Mouse (Mus musculus): ENCODE measurements around the gene Cmss1.

The Cmss1 gene

DNA sequence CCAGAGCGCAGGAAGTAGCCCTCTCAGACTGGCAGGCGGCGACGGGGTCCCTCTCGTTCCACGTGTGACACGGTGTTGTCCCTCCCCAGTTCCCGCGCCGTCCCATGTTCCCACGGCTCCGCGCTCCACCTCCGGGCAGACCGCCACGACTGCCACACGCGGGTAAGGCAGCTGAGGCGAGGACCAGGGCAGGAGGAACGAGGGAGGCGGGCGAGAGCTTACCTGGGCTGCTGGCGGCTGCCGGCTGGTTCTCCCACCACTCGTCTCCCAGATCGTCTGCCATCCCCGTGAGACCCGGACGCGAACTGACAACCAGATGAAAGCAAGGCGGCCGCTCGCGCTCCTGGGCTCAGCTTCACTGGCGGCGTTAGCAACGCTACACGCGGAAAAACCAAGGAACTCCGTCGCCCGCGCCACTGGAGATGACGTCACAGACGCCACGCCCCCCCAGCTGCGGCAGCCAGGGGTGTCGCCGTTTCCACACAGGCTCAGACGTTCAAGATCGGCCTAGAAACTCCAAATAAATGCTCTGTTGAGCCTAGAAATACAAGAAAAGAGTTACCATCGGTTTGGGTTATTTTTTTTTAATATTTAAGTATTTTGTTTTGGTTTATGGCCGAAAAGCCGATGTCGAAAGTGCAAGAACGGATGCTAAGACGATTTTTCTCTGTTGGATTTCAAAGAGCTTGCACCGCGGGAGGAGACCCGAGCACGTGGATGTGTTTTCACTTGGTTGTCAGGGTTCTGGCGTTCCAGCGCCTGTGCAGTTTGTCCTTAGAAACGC, at the start of gene Cmss1:
Gene Cmss1, minus strand, starts transcription at position 421 of the 784 bp plus-strand sequence.
- peak; percentile 86 to 88 for DNase-seq

DNA sequence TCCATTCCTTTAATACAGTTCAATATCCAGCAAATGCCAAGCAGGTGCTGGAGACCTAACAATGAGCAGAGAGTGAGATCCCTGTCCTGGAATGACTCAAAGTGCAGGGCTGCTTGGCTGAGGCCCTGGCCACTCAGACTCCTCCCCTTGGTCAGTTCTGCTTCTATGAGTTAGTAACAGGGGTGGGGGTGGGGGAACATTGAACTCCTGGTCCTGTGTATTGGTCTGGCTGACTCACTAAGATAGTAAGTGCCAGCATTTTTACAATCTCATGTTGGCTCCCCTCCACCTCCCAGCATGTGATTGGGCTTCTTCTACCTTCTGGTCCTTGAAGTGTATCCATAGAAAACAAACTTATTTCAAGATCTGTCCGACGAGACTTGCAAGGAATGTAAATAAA, 43.2 kb upstream of the Cmss1 start:
- DNase-seq, result peak; percentile 6 to 16

DNA sequence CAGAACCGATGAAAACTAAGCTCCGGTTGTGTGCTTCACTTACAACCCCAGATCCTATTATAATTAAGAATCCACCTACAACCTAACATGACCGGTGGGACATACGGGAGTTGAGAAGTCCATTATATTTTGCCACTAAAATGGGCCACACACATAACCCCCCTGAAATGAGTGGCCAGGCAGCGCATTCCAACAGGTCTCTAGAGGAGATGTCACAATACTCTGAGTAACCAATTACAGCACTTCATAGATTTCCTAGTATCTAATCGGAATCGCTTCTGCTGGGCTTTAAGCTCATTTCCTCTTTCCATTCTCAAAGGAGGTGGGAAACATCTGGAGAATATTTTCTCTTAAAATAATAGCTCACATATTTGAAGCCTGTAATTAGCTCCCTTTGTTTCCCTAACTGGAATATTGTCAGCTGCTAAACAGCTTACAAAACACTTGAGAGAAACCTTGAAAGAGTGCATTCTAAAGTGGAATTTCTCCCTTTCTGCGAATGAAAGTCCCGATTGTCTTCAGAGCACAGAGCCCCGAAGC, 34.8 kb upstream of the Cmss1 start:
- no peak for DNase-seq

DNA sequence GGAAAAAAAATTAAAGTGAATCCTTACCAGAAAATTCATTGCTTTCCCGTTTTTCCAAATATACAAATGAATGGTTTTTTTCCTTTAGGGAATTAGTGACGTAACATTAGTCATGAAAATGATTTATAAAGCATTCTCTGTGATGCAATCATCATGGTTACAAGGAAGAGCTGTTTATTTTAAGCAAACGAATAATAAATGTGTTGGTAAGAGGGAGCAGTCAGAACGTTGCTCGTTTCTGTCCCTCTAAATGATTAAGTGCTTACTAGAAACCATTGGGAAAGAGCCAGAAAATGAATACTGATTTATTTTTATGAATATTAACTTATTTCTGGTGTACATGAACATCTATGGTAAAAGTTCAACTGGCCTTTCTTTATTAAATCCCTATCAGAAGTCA, 28.1 kb upstream of the Cmss1 start:
- no peak for DNase-seq

DNA sequence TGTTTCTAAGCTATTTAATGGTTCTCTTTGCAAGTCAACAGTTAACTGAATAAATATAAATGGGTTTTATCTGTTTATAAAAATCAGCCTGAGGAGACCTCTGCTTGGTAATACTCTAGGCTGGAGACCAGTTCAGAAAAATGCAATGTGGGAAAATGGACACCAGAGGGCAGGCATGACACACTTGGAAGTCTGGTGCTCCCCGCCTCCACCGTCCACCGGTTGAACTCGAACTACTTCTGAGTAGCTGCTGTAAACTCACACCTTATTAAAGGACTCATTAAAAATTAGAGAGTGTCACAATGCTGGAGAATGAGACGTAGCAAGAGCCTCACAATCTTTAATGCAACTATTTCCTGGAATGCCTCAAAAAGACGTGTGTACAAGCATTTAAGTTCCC, 27.5 kb upstream of the Cmss1 start:
- DNase-seq, result peak; percentile 79 to 85

DNA sequence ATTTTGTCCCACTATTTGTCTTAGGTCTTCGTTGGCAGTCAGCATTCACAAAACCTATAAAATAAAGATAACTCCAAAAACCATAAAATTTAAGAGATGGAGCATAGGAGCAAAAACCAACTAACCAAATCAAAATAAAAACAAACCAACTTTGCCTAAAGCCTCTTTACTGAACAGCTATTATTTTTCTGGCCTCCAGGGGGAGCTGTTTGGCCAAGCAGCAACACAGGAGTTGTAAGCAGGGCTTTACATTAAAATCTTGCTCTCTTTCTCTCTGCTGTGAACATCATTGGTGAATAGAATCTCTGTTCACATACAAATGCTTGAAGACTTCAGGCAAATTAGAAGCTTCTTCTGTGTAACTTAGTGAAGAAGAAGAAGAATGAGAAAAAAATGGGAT, 5.1 kb upstream of the Cmss1 start:
- DNase-seq, result peak; percentile 61 to 62

DNA sequence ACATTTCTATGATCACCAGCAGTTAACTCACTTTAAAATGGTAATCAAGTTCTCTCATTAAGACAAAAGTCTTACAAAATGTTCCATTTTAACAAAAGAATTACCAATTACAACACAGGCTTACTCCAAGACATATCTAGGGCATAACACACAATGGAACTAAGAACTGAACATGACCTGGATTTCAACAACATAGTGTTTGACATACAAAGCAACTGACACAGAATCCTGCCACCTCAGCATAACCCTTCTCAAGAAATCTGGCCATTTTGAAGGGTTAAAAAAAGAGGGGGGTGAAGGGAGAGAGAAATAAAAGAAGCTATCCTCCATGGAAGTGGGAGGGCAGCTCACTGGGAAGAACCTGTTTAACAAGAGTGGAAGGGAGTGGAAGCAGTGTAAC, 5.6 kb downstream of the Cmss1 start:
- no peak for DNase-seq

DNA sequence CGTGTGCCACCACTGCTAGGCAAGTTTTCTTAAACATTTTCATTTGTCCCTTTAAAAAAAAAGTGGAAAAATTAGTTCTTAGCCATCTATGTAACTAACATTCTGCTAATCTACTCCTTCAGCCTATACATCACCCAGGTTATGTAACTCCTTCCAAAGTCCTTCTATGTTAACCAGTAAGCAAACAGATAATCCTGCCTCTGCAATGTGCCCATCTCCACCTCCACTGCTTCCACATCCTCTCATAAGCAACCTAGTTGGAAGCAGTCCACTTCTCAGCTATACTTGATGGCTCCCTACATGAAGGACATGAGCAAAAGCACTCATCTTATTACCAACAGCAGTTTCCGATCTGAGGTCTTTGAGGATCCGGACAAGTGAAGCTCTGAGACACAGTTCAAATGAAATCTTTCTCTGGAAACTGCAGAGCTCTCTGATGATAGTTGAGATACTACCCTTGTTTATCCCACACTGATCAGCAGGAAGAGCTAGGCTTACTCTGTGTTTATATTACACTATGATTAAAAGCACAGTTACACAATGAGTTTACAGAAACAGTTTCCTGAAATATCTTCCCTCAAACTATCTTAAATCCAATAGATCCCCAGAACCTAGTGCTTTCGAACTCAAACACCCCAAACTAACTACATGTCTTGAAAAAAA, 9.2 kb downstream of the Cmss1 start:
- DNase-seq, result no peak

DNA sequence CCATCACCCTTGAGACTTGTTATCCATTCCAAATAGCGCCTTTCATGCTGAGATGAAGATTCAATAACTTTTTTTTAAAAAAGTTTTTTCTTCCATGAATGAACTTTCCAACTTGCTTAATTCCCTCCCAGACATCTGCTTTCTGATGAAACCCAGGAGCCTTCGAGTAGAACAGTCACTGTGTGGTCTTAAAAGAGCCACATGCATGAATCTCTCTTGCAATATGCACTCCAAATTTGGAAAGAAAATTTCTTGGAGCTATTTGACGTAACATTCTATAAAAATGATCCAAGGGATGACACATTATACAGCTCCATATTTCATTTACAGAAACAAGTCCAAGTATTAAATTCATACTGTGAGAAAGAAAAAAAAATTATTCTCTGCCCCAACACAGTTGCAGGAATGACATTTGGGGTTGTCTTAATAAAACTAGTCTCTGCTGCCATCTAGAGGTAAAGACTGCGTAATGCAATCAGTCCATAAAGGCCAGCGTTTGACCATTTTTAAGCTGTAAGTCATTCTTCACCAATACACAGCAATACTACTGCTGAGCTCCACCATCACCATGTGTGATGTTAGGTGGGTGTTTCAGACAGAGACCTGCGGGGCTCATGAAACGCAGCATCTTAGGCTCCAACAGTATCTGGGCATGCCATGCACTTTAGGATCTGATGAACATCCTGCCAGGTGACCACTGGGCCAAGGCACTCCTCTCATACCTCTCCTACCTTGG, 13.1 kb downstream of the Cmss1 start:
- peak; percentile 33 to 57 for DNase-seq

DNA sequence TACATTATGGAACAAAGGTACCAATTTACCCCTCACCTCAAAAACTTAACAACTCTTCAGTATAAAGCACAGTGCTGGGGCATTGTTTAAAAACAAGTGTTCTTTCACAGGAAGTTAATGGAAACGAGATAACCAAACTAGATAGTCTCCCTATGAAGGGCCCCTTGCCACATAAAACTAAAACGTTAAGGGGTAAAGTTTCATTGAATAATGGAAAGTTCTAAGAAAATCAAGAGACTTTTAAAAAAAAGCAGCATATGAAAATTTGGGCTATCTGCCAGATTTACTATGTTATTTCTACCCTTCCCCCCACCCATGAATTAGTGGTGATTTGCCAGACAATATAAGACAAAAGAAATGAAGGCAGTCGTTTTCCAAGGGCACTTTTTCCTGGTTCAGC, 21.5 kb downstream of the Cmss1 start:
- no peak for DNase-seq

DNA sequence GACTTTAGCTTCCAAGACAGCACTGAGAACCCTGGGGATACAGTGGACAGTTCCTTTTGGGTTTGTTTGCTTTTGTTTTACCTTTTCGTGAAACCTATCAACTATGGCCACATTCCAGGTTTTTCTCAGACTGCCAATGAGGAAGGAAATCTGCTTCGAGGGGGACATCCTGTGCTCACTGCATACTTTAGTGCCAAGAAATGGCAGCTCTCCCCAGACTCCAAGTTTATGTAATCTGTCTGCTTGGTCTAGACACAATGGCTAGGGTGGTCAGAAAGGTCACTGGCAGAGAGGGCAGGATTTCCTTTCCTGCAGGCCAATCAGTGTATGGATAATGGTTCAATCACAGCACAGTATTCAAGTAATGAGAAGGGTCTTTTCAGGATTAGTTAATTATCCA, 24.7 kb downstream of the Cmss1 start:
- no peak for DNase-seq

DNA sequence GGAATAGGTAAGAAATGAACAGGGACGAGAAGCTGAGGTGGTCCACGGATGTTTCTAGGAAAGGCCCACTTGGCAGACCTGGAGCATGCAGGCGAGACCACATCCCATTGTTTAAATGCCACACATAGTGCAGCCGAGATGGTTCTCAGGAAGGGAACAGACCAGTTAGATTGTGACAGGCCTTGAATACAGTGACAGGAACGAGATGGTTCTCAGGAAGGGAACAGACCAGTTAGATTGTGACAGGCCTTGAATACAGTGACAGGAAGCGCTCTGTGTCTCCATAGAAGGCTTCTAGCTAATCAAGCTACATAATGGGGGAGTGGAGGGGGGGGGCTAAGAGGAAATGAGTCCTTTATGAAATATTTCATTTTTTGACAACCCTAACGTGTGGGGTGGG, 26.6 kb downstream of the Cmss1 start:
- no peak for DNase-seq

DNA sequence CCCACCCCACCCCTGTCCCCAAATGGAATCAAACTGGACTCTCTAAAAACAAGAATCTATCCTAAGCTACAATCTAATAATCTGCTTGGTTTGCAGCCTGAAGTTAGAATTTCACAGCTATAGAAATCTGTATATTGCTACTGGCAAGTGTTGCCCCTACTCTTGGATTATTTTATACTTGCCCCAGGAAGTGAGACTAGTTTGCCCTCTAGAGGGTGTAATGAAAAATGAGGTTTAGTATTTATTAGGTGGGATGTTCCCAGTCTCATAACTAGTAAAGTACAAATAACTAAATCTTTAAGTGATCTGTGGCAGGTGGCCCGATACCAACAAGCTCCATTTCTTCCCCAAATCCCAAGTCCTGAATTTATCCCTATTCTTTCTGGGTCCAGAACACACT, 29.1 kb downstream of the Cmss1 start:
- DNase-seq, result no peak

DNA sequence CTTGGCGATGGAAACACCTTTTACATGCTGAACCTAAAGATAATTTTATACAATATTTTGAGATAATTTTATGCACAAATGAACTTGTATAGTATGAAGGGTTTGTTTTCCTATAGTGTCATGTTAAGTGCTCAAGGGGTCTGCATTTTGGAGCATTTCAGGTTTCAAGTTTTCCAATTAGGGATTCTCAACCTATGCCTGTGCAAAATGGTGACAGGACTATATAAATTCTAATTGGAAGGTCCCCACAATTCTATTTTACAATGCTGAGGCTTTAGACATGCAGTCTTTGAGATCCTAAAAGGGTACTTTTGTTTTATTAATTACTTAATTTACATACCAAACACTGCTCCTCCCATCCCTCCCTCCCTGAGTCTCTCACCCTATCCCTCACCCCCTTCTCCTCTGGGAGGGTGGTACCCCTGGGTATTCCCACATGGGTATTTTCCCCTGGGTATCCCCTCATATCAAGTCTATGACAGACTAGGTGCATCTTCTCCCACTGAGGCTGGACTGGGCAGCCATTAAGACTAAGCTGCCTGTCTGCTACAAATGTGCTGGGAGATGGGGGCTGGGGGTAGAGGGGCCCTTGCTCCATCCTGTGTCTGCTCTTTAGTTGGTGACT, 30.8 kb downstream of the Cmss1 start:
- no peak for DNase-seq

DNA sequence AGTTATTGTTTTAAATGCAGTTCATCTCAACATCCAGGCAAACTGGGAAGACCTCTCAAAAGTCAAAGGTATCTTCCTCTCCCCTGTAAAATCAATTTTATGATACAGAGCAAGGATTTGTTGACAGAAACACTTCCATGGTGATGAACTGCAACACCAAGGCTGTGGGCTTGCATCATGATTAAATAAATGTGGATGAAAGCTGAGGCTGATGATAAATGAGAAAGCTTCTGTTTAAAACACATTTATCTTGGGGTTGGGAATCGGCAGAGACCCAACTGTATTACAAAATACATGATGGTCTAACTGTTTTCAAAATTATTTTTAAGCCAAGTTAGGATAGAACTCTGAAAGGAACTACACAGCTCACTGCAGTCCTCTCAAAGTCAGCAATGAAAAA, 32.8 kb downstream of the Cmss1 start:
- DNase-seq, result no peak

DNA sequence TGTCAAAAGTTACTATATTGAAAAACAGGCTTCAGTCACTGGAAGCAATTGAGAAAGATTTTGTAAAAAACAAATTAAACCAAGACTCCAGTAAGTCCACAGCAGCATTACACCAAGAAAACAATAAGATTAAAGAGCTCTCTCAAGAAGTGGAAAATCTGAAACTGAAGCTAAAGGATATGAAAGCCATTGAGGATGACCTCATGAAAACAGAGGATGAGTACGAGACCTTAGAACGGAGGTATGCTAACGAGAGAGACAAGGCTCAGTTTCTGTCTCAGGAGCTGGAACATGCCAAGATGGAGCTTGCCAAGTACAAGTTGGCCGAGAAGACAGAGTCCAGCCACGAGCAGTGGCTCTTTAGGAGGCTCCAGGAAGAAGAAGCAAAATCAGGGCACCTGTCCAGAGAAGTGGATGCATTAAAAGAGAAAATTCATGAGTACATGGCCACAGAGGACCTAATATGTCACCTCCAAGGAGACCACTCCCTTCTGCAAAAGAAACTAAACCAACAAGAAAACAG, 35.8 kb downstream of the Cmss1 start:
- peak; percentile 10 to 31 for DNase-seq

DNA sequence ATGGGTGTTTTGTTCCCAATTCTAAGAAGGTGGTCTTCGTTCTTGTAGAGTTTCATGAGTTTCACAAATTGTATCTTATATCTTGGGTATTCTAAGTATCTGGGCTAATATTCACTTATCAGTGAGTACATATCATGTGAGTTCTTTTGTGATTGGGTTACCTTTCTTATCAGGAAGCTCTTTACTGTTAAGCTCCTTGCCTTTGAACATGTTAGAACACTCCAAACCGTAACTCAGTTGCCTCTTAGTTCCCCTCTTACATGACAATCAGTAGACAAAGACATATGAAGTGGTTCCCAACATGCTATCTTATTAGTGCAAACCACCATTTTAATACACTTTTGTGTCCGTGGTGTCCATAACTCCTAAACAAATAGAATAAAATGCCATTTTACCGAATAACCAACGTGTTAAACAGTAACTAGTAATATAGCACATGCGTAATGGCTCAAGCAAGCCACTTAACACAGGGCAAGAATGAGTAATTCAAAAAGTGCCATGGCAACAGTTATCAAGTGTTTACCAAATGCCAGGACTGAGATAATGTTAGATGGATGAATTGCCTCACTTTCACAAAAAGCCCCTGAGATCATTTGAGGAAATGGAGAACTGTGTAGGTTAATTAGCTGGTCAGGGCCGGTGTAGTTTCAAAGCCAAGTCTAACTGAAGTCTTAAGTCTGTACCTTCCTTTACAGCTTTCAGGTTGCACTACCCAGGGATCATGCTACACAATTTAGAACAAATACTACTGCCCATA, 37.8 kb downstream of the Cmss1 start:
- DNase-seq, result no peak

DNA sequence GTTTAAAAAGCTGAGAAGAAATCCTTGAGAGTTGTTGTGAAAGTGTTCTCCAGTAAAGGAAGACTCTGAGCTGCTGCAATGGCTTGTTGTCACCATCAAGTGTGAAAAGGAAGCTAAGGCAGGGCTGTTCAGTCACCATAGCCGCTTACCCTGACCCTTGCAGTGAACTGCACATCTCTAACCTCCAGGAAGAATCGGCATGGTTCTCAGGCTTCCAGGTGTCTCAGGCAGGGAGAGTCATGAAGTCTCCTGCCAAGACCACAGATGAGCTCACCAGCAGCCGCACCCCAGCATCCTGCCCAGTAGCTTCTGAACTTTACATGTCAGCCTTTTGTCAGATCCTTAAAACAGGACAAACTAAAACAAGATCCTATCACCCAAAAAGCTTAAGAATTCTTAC, 40.4 kb downstream of the Cmss1 start:
- DNase-seq, result no peak

DNA sequence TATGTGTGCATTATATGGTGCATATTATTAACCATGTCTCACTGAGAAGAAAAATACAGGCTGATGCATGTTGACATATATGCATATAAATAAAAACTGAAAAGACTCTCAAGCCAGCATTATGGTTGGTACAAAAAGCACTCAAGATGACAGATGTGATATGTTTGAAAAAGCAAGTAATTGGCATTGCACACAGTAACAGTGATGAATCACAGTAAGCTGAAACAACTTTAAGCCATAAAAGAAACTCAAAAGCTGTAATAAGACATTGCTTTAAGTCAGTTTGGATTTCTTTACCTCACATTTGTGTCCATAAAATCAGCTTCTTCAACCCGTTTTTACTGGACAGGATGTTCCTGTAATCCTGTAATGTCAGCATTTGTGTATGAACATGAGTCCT, 41.9 kb downstream of the Cmss1 start:
- DNase-seq, result no peak

DNA sequence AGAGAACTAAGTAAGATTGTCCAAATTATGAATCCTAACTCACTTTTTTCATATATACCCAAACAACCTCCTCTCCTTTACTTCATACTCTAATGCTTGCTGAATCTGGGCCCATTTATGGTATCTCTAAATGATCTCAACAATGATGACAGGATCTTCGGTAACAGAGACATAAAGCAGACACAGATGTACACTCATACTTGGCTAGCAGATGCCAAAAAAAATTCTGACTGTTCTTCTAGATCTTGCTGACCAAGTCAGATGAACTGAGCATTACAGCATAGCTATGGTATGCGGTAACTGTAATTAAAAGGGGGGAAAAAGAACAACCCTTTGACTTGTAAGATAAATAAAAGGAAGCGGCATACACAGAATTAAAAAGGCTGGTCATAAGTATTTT, 43.2 kb downstream of the Cmss1 start:
- DNase-seq, result no peak

DNA sequence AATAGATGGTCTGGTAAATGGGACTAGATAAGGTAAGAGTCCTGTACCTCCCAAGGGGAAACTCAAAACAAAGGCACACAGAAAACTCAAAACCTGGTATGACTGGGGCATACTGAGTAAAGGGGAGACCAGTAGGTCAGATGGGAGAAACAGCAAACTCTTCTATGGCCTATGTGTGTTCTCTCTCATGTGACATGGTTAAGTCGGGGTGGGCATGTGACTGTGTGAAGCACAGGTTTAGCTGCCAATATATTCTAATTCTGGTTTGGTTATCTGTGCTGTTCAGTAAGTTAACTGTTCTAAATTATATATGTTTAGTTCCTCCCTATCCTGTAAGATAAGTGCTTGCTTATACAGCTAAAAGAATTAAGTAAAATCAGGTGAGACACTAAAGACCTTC, 46.5 kb downstream of the Cmss1 start:
- DNase-seq, result no peak

DNA sequence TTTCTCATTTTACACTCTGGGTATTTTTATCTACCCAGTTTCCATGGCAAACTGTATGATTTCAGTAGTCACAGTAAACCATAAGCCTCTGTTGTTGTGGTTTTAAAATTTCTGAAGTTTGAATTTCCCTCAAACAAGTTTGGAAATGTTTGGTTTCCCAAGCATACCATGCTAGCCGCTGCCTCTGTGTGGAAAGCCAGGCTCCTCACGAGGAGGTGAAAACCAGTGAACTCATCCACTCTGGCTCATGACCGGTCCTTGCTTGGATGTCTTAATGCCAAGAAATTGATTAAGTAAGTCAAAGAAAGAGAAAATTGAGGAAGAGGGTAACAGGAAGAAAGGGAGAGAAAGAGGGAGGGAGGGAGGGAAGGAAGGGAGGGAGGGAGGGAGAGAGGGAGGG, 48.4 kb downstream of the Cmss1 start:
- DNase-seq, result no peak

All from cerebellum, postnatal 14 days (tissue).